Mouse (Mus musculus): ENCODE measurements at regions not wholly inside any gene's neighbourhood (a gene's known extent, or its start where the extent isn't known, plus 50 kb on each side); places are given as distances from the start of the nearest gene placed in this dataset.

DNA sequence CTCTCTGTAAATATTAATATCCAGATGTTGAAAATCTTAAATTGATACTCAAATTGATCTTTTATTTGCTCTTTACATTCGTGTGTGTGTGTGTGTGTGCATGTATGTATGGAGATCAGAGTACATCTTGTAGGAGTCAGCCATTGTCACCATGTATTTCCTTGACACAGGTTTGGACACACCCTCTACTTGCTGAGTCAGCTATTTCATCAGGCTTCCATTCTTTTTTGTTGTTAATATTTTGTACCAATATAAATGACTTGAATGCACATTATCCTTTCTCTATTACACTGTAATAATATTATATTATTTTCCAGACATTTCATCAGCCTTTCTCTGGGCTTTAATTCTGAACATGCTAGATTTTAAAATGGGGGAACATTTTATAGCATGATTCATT lies 85.8 kb upstream of the Amot start:
- no peak for TF ChIP-seq CTCF (IDR thresholded peaks at IDR 0.05; ENCODE audit: low read depth)
- no peak for TF ChIP-seq EP300 (IDR thresholded peaks at IDR 0.05; ENCODE audit: low read depth)

Measured in liver, embryonic 14.5 days (tissue).